Mouse (Mus musculus): ENCODE measurements around the gene Filip1. TPM values are rescaled to one million over a fixed set of nuclear protein-coding genes. Genes with fewer than 3 reads are reported as not detected.

Filip1 gene
- polyA plus RNA-seq, 1 experiment, result 0.01 TPM

DNA sequence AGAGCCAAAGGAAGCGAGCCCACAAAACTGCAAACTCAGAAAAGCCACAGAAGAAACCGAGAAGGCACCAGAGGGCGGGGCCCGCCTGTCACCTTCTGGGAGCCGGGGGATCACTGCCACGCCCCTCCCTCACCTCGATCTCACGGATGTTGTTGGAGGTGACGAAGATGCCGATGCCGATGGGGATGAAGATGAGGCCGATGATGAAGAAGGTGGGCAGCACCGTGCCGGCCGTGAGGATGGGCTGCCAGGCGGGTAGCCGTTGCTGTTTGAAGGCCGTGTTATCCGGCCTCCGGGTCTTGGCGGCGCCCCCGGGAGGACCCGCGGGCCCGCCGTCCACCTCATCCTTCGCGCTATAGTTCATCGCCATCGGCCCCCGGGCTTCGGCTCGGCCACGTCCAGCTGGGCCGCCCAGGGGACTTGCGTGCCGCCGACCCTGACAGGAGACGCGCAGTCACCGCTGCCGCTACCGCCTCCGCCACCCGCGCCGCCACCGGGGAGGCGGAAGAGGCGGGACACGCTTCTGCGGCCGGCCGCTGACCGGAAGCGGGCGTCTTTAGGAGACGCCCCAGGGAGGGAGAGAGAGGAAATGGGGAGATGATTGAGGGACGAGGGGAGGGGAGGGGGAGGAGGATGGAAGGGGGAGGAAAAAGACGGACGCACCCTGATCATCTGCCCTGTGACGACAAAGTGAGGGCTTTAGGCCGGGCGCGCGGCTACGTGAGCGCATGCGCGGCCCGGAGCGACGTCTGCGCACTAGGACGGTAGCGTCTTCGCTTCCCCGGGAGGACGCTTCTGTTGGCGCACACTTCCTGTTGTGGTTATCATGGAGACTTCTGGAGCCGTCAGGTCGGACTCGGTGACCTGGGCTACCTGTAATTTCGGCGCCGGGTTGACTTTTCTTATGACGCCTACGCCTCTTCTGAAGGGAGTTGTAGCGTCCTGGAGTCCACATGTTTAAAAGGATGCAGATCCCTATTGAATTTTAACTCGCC is 219.5 kb downstream of the Filip1 start, which contains the start of gene Tmem30a:
Gene Tmem30a, minus strand, starts transcription at position 667 of the 995 bp plus-strand sequence.
- H3K79me2 ChIP-seq (ENCODE audit: control insufficient read depth, insufficient read depth), result peaks cover 49% of the 10 kb centered on the region
- peak within 1 kb of the TSS; percentile 96 for H3ac ChIP-seq (ENCODE audit: control insufficient read depth, insufficient read length, low read depth)
- TF ChIP-seq MYOG (IDR thresholded peaks at IDR 0.05; ENCODE audit: control insufficient read depth, extremely low read depth, insufficient read length) (no peak), USF1 (IDR thresholded peaks at IDR 0.05; ENCODE audit: low read depth) (no peak), MYOD1 (IDR thresholded peaks at IDR 0.05; ENCODE audit: control insufficient read depth, insufficient read length, low read depth) (no peak), MAX (IDR thresholded peaks at IDR 0.05) (no peak), CEBPB (IDR thresholded peaks at IDR 0.05; ENCODE audit: low read depth) (no peak), CTCF (IDR thresholded peaks at IDR 0.05; ENCODE audit: control insufficient read depth, insufficient read depth, insufficient read length) (no peak), FOSL1 (IDR thresholded peaks at IDR 0.05; ENCODE audit: insufficient read depth, low read length, poor library complexity, severe bottlenecking) (no peak)
- peaks cover 46% of the 10 kb centered on the region for H3K79me3 ChIP-seq (ENCODE audit: low read depth)
- peak within 1 kb of the TSS; percentile 92 for H3K4me3 ChIP-seq (ENCODE audit: insufficient read depth, poor library complexity, severe bottlenecking)
- no peaks in the 10 kb centered on the region for H3K27me3 ChIP-seq (ENCODE audit: control insufficient read depth, insufficient read depth, insufficient read length)
- H3K36me3 ChIP-seq (ENCODE audit: control insufficient read depth, insufficient read depth), result no peaks in the 10 kb centered on the region

DNA sequence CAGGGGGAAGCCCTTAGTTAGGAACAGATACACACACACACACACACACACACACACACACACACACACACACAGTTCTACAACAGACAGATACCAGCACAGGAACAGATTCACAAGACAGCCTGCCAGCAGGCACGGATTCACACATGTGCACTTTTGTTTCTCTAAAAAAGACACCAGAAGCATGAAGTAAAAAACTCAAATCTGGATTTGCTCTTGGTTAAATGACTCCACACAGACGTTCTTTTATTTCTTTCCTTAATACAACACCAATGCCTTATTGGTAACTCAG is 226.9 kb downstream of the Filip1 start:
- no peak overlapping the region for H3K4me3 ChIP-seq (ENCODE audit: insufficient read depth, poor library complexity, severe bottlenecking)
- H3K79me2 ChIP-seq (ENCODE audit: control insufficient read depth, insufficient read depth), result peaks cover 95% of the 10 kb centered on the region
- H3K27me3 ChIP-seq (ENCODE audit: control insufficient read depth, insufficient read depth, insufficient read length), result no peaks in the 10 kb centered on the region
- H3K36me3 ChIP-seq (ENCODE audit: control insufficient read depth, insufficient read depth), result no peaks in the 10 kb centered on the region
- no peak overlapping the region for H3ac ChIP-seq (ENCODE audit: control insufficient read depth, insufficient read length, low read depth)
- H3K79me3 ChIP-seq (ENCODE audit: low read depth), result peaks cover 81% of the 10 kb centered on the region
- no peak for TF ChIP-seq CEBPB (IDR thresholded peaks at IDR 0.05; ENCODE audit: low read depth)
- no peak for TF ChIP-seq USF1 (IDR thresholded peaks at IDR 0.05; ENCODE audit: low read depth)
- TF ChIP-seq MAX (IDR thresholded peaks at IDR 0.05), result no peak
- no peak for TF ChIP-seq MYOG (IDR thresholded peaks at IDR 0.05; ENCODE audit: control insufficient read depth, extremely low read depth, insufficient read length)
- no peak for TF ChIP-seq MYOD1 (IDR thresholded peaks at IDR 0.05; ENCODE audit: control insufficient read depth, insufficient read length, low read depth)
- TF ChIP-seq CTCF (IDR thresholded peaks at IDR 0.05; ENCODE audit: control insufficient read depth, insufficient read depth, insufficient read length), result no peak
- no peak for TF ChIP-seq FOSL1 (IDR thresholded peaks at IDR 0.05; ENCODE audit: insufficient read depth, low read length, poor library complexity, severe bottlenecking)

DNA sequence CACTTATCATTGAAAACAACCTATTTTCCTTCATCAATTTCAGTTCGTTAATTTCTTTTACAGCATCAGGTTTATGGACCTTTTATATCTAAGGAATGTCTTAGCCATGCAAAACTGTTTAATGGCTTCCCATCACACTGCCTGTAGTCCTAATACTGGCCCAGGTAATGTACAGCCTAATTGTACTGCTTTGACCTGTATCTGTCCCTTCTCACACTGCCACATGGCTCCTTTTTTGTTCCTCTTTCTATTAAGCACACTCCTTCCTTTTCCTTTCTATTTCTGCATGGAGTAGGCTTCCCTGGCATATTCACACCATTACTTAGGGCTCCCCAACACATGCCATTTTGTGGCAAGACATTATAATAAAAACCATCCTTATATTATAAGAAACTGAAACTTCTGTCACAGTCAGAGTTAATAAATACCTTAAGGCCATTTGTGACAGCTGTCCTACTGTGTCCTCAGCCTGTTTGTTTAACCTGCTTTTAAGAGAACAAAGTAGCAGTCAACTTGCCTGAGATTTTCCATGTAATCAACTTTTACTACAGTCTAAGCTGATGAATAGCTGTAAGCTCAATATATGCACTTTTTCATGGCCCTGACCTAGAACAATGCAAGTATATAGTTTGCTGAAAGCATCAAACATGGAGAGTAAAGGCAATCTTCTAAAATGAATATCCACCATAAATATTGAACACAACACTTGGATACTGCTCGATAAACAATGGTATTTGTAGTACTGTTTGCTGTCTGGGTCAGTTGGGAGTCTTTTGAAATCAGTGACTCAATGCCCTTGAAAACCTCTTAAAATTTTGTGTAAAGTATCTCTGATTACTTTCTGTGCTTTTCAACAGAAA is 227.5 kb downstream of the Filip1 start:
- Histone ChIP-seq H3K4me3 (ENCODE audit: insufficient read depth, poor library complexity, severe bottlenecking) (no peak overlapping the region), H3K27me3 (ENCODE audit: control insufficient read depth, insufficient read depth, insufficient read length) (no peaks in the 10 kb centered on the region), H3K79me2 (ENCODE audit: control insufficient read depth, insufficient read depth) (peaks cover 90% of the 10 kb centered on the region), H3ac (ENCODE audit: control insufficient read depth, insufficient read length, low read depth) (no peak overlapping the region), H3K36me3 (ENCODE audit: control insufficient read depth, insufficient read depth) (no peaks in the 10 kb centered on the region), H3K79me3 (ENCODE audit: low read depth) (peaks cover 75% of the 10 kb centered on the region)
- TF ChIP-seq MAX (IDR thresholded peaks at IDR 0.05) (no peak), CEBPB (IDR thresholded peaks at IDR 0.05; ENCODE audit: low read depth) (no peak), CTCF (IDR thresholded peaks at IDR 0.05; ENCODE audit: control insufficient read depth, insufficient read depth, insufficient read length) (no peak), MYOD1 (IDR thresholded peaks at IDR 0.05; ENCODE audit: control insufficient read depth, insufficient read length, low read depth) (no peak), MYOG (IDR thresholded peaks at IDR 0.05; ENCODE audit: control insufficient read depth, extremely low read depth, insufficient read length) (no peak), FOSL1 (IDR thresholded peaks at IDR 0.05; ENCODE audit: insufficient read depth, low read length, poor library complexity, severe bottlenecking) (no peak), USF1 (IDR thresholded peaks at IDR 0.05; ENCODE audit: low read depth) (no peak)

DNA sequence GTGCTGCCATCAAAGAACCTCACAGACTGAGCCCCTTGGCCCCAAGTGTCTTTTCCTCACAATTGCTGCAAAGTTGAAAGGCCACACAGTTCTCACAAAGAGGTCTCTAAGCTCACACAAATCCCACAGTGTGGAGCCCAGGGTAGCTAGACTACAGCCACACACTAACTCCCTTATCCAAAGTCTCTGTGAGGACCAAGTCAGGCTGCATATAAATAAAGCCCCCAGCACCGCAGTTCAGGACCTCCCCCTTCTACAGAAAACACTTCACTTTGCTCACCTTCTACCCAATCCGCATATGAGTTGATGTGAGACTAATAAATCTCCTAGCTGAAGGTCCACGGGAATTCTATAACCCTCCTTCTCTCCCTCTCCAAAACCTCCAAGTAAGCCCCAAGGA is 228.2 kb downstream of the Filip1 start:
- Histone ChIP-seq H3K4me3 (ENCODE audit: insufficient read depth, poor library complexity, severe bottlenecking) (no peak overlapping the region), H3K27me3 (ENCODE audit: control insufficient read depth, insufficient read depth, insufficient read length) (no peaks in the 10 kb centered on the region), H3K79me2 (ENCODE audit: control insufficient read depth, insufficient read depth) (peaks cover 87% of the 10 kb centered on the region), H3ac (ENCODE audit: control insufficient read depth, insufficient read length, low read depth) (no peak overlapping the region), H3K79me3 (ENCODE audit: low read depth) (peaks cover 68% of the 10 kb centered on the region), H3K36me3 (ENCODE audit: control insufficient read depth, insufficient read depth) (no peaks in the 10 kb centered on the region)
- no peak for TF ChIP-seq CTCF (IDR thresholded peaks at IDR 0.05; ENCODE audit: control insufficient read depth, insufficient read depth, insufficient read length)
- no peak for TF ChIP-seq MYOD1 (IDR thresholded peaks at IDR 0.05; ENCODE audit: control insufficient read depth, insufficient read length, low read depth)
- no peak for TF ChIP-seq FOSL1 (IDR thresholded peaks at IDR 0.05; ENCODE audit: insufficient read depth, low read length, poor library complexity, severe bottlenecking)
- TF ChIP-seq USF1 (IDR thresholded peaks at IDR 0.05; ENCODE audit: low read depth), result no peak
- TF ChIP-seq CEBPB (IDR thresholded peaks at IDR 0.05; ENCODE audit: low read depth), result no peak
- TF ChIP-seq MAX (IDR thresholded peaks at IDR 0.05), result no peak
- no peak for TF ChIP-seq MYOG (IDR thresholded peaks at IDR 0.05; ENCODE audit: control insufficient read depth, extremely low read depth, insufficient read length)

DNA sequence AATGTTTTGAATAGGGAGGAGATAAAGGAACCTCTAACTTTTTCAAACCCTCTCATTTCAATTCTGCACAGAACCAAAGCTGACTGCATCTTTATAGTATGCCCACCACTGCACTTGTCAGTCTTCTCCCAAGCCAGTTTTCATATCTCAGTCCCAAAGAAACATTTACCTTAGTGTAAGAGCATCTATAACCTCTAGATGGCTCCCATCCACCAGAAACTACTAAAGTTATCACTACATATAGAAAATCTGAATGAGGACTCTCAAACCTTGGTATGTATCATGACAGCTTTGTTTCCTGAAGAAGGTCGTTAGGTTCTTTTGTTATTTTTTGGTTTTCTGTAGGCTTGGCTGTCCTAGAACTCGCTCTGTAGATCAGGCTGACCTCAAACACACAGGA is 233.3 kb downstream of the Filip1 start:
- Histone ChIP-seq H3K4me3 (ENCODE audit: insufficient read depth, poor library complexity, severe bottlenecking) (no peak overlapping the region), H3ac (ENCODE audit: control insufficient read depth, insufficient read length, low read depth) (no peak overlapping the region), H3K79me2 (ENCODE audit: control insufficient read depth, insufficient read depth) (peaks cover 39% of the 10 kb centered on the region), H3K36me3 (ENCODE audit: control insufficient read depth, insufficient read depth) (peaks cover 20% of the 10 kb centered on the region), H3K27me3 (ENCODE audit: control insufficient read depth, insufficient read depth, insufficient read length) (no peaks in the 10 kb centered on the region), H3K79me3 (ENCODE audit: low read depth) (peaks cover 21% of the 10 kb centered on the region)
- no peak for TF ChIP-seq MYOG (IDR thresholded peaks at IDR 0.05; ENCODE audit: control insufficient read depth, extremely low read depth, insufficient read length)

Measured in C2C12 (cell line).